Mouse (Mus musculus): Measurements from ENCODE around the gene Raver2. TPM values are rescaled to one million over a fixed set of nuclear protein-coding genes. Genes with fewer than 3 reads are reported as not detected.
"Not testable (repeated sequence)": the region's sequence is repeated elsewhere in the genome, so short reads cannot be mapped to it uniquely, and the experiment has no call there.

The Raver2 gene
- 15.3 and 17.5 TPM in 2 replicates for polyA plus RNA-seq (2012; rRNA removed)

DNA sequence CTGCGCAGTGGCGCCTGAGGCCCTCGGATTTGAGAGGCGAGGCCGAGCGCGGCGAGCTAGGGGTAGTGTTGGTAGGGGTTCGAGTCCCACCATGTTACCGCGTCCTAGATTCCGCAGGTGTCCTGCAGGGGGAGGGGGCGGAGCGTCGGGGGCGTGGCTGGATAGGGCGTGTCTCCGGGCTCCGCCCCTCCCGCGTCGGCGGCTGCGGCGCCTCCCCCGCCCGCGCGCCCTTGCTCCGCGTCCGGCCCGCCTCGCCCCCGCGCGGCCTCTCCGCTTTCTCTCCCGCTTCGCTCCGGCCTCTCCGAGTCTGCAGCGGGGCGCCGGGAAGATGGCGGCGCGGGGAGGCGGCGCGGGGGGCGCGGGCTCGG lies at the start of gene Raver2:
Raver2 (plus strand) TSS at position 198 of the 368 bp plus-strand sequence.
- no peak for DNase-seq (ENCODE audit: low spot score)

DNA sequence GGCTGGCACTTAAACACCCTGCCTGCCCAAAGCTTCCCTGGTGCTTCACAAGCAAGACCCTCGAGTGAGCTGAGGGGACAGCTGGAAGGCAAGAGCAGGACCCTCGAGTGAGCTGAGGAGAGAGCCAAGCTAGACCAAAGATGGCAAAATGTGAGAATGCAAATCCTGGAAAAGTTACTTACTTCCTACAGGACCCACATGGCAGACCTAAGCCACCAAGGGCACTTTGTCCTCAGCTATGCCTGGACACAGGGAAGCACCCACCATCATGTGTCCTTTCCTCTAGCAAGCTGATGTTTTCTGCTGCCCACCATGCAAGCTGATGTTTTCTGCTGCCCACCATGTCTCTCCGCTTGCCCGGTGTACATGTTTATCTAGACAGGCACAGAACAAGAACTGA lies 48.2 kb upstream of the Raver2 start, which contains the start of gene Gm10577:
Gm10577 (minus strand) TSS at position 101 of the 400 bp plus-strand sequence.
- DNase-seq (ENCODE audit: low spot score) = no peak

DNA sequence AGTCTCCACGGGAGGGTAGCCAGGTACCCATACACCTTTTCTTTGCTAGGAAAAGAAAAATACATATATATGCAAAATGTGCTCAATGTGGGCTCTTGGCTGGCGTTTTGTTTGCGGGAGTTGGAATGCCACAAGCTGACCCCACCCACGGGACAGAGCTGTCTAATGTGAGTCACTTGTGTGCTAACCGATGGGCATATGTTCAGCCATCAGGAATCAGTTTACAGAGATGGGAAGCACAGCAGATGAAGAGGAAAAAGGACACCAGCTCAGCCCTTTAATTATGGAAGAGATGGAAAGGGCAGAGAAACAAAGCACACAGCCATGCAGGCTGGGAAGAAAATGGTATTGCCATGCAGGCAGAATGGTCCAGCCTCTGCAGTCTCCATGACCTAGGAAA lies 42.2 kb upstream of the Raver2 start:
- no peak for DNase-seq (ENCODE audit: low spot score)

DNA sequence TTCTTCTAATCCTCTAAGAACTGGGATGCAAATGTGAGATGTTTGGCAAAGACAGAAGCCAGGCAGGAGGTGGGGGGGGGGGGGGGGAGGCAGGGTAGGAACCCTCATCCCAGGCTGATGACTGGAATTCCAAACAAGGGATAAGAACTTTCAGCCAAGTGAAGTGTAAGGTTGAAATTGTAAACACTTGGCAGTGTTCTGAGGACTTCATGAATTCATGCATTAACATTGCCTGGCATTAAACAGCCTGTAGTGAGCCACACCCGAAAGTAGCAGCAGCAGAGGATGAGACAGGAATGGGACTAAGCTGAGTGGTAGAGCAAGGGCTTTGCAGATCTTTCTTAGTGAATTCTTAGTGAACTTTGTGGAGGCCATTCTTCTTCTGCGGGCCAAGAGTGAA lies 41.8 kb upstream of the Raver2 start:
- DNase-seq (ENCODE audit: low spot score) = no peak

DNA sequence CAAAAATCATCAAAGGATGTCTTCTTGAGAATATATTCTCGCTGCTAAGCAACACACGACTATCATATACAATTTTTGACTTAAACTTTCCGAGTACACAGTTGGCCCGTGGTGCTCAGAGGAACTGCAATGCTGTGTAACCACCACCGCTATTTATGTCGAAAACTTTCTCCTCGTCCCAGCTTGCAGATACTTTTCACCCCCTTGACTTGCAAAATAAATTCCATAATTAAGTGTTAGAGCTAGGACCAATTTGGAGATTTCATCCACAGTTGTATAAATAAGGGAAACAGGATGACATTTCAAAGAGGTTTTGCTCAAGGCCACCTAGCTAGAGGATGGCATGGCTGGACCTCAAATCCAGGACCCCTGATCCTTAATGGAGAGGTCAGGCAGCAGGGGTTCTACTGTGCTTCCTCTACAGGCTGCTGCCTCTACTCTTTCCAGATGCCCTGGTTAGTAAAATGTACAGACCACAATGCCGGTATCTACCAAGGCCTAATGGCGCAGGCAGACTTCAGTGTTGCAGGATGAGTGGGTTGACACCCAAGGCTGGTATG lies 40.9 kb upstream of the Raver2 start:
- DNase-seq (ENCODE audit: low spot score) = no peak

DNA sequence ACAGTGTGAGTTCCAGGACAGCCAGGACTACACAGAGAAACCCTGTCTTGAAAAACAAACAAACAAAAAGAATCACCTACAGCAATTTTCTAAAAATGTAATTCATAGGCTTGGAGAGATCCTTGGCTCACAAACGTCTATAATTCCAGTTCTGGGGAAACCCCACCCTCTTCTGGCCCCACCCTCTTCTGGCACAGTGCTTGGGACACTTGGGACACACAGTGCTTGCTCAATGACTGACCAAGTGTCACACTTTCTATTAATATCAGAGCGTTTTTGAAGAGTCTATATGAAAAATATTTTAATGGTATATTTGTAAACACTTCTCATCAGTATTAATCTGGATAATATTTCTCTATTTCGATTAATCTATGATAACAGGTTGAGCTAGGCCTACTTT lies 35.7 kb upstream of the Raver2 start:
- no peak for DNase-seq (ENCODE audit: low spot score)

DNA sequence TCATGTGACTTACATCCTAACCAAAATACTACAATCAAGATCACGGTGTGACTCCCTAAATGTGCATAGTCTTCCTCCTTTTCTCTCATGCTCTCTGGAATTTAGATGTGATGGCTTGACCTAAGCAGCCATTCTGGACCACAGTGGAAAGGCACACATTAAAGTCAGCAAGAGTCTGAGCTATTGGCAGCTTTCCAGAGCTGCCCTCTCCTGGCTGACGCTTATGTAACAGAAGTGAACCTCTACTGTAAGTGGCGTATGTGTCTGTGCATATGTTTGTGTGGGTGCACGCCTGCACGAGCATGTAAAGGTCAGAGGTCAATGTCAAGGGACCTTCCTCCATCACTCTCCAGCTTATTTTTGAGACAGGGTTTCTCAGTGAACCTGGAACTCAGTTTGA lies 33.7 kb upstream of the Raver2 start:
- no peak for DNase-seq (ENCODE audit: low spot score)

DNA sequence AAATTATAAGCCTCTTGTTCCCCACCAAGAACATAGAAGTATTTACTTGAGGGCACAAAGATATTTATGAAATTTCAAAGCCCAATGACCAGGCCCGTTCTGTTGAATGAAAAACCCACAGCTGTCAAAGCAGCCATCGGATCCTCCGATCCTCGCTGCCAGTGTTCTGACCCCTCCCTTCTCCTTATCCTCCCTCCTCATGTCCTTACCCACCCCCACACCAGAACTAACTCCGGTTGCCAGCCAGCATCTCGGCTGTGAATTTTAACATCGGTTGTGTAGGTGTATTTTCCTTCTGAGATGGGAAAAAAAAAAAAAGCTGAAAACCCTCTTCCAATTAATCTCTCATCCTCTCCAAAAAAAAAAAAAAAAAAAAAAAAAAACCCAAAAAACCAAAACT lies 31.6 kb upstream of the Raver2 start:
- DNase-seq (ENCODE audit: low spot score) = no peak

DNA sequence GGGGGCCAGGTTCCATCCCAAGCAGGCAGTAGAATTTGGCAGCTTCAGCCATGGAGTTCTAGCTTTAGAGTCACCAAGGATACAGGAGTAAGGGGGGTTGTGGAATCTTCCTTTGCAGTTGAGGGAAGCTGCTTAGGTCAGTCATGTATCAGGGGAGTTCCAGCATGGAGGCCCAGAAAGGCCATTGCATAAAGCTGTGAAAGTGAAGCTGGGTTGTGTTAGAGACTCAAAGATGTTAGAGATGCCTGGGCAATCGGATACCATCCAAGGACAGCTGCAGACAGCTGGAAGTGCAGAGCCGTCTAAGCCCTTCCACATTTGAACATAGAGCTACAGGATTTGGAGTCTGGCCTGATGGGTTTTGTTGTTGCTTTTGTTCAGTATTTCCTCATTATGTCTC lies 25.1 kb upstream of the Raver2 start:
- no peak for DNase-seq (ENCODE audit: low spot score)

DNA sequence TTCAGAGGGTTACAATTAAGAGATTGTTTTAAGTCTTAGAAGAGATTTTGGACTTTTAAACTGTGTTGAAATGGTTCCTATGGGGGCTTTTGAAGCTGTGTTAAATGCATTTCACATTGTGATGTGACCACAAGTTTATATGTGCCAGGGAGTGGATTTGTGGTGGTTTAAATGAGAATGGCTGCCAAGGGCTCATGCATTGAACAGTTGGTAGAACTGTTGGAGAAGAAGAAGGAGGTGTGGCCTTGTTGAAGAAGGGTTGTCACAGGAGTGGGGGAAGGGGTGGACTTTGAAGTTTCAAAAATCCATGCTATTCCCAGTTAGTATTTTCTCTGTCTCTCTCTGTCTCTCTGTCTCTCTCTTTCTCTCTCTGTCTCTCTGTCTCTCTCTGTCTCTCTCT lies 24.6 kb upstream of the Raver2 start:
- DNase-seq (ENCODE audit: low spot score) = no peak

DNA sequence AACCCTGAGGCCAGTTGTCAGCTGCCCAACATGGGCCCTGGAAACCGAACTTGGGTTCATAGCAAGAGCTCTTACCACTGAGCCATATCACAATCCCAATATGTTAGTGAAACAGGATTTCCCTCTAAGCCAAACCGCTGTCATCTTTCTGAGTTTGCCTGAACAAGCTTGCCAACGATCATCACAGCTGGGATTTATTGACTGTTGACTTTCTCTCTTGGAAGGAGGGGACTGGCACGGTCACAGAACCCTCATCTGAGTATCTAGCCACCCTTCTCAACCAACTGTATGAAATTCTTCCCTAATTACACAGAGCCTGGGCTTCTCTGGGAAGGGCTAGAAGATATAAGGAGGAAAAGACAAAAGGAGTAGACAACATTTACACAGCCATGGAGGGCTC lies 22.2 kb upstream of the Raver2 start:
- no peak for DNase-seq (ENCODE audit: low spot score)

DNA sequence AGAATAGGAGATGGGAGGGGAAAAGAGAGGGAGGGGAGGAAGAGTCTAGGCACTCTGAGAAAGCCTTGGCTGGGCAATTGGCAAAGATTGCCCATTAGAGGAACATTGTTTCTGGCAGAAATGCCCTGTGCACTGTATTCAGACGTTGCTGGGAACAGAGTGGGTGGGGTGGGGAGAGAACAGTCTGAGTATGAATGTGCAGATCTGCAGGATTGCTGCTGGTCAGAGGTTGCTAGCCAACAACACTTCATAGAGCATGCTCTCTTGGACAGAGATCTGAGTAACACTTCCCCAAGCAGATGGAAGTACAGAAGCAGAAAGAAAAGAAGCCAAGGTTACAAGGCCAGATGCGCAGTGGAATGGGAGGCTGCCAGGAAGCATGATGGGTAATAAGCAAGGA lies 6.6 kb upstream of the Raver2 start:
- DNase-seq (ENCODE audit: low spot score) = no peak

DNA sequence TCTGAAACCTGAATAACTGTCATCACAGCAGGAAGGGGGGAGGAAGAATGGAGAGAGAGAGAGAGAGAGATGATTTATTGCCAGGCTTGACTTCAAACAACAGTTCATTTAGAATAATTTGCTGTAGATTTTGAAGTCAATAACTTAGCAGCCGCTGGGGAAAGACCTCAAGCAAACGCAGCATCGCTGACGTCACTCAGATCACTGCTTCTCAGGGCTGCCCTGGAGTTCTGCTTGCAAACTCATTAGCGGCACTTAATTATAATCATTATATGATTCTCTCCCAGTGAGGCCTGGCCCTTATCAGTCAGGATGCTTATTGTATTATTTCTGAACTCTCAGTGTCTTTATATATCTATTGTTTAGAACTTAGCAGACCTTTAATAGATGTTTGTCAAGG lies 2.4 kb upstream of the Raver2 start:
- no peak for DNase-seq (ENCODE audit: low spot score)

DNA sequence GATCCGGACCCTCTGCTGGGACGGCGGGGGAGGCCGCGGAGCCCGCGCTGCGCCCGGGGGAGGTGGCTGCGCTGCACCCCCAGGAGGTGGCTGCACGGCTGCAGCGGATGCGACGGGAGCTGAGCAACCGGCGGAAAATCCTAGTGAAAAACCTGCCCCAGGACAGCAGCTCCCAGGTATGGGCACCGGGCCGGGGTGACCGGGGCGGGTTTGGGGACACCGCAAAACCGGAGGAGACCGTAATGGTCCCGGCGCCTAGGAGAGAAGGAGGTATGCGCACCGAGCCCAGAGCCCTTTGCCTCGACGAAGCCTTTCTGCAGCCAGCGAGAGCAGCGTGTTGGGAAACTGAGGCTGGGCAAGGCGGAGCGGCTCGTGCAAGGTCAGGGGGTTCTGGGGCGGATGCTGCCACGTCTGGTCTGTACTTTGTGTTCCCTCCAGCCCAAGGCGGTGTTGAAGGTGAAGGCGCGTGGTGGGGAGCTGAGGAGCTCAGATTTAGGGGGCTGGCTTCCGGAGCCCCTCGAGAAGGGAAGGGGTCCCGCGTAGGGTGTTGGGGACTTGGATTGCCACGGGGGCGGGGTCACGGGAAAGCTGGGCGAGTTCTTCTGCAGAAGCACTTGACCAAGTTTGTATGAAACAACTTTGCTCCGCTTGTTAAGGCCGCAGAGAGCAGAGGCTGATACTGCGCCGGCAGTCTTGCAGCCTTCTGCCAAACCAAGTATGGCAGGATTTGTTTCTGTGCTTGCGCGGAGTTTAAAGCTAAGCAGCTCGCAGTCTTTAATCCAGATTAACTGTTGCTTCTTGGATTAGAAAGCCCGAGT lies 580 bp downstream of the Raver2 start:
- peak; percentile 36 for DNase-seq (ENCODE audit: low spot score)

DNA sequence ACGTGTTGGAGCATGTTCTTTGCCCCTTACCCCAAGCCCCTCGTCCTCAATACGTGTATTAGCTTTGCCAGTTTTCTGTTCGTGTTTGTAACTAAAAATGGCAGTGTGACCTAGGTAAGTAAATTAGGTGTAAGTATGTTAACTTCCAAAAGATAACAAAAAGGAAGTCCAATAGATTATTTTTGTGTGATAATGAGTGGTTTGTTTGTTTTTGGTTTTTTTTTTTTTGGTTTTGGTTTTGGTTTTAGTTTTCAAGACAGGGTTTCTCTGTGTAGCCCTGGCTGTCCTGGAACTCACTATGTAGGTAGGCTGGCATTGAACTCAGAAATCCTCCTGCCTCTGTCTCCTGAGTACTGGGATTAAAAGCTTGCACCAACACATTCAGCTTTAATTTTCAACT lies 2.8 kb downstream of the Raver2 start:
- DNase-seq (ENCODE audit: low spot score) = no peak

DNA sequence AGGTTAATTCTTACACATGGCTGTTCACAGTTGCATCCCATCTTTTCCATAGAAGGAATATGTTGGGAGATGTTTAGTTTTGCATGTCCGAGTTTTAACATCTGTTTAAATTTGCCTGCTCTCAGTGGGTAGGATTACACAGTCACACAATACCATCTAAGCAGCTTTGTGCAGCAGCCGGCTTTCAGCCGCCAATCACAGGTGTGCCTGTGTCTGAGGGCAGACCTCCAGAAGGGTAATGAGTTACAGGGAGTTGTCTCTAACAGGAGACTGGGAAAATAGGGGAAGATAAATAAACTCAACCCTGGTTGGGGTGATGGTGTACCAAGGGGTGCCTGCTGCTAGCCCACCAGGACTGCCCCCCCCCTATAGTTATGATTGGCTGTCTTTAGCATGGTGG lies 7.6 kb downstream of the Raver2 start:
- no peak for DNase-seq (ENCODE audit: low spot score)

DNA sequence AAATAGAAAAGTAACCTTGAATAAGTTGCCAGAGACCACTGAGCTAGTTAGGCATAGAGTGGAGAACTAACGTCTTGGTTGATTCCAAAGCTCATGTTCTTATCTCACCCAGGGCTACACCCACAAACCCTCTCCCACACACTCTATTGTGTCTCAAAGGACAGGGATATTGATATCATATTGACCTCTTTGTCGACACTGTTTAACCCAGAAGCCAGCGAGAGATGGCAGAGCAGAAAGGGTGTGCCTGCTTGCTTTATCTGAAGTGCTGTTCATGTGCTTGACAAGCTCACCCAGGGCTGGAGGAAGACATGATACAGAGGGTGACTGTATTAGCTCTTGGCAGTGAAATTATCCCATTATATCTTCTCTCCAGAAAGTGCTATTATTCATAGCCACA lies 11.2 kb downstream of the Raver2 start:
- no peak for DNase-seq (ENCODE audit: low spot score)

DNA sequence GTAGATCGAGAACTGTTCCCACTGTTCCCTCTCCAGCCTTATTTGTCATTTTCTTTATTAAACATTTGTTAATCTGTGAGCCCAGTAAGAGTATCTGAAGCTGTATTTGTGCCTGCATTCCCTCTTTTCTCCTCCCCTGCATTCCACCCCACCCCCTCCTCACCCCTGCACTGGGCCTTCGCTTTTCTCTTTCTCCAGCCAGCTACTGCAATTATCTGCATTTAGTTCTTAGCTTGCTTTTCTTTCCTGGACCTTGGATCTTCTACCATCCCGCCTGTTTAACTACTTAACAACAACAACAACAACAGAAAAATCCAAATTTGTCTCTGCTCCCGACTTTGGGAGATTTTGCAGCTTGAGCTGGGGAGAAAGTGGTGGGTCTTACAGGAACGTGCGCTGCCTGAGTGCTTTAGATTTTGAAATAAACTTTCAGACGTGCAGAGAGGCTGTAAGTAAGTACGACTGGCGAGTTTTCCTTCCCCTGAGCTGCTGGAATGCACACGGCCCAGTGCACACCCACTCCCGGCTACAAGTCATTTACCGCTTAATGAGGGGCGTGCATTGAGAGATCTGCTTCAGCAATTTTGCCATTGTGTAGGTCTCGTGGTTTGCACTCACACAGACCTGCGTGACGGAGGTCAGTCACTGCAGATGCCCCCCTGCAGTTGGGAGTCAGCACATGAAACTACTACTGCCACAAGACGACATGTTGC lies 13.5 kb downstream of the Raver2 start:
- DNase-seq (ENCODE audit: low spot score) = no peak

DNA sequence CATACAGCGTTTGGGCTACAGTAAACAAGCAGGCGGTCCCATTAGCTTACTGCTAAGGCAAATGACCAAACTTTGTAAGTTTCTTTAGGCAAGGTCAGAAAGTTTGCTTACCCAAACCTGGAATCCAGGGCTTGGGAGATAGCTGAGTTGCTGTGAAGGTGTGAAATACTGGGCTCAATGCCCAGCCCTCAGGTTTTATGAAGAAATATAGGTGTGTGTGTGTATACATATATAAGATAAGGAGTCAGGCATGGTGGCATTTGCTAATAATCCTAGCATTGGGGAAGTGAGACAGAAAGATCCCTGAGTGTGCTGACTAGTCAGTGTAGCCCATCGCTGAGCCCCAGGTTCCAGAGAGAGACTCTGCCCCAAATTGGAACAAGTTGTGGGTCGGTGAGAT lies 16.1 kb downstream of the Raver2 start:
- no peak for DNase-seq (ENCODE audit: low spot score)

DNA sequence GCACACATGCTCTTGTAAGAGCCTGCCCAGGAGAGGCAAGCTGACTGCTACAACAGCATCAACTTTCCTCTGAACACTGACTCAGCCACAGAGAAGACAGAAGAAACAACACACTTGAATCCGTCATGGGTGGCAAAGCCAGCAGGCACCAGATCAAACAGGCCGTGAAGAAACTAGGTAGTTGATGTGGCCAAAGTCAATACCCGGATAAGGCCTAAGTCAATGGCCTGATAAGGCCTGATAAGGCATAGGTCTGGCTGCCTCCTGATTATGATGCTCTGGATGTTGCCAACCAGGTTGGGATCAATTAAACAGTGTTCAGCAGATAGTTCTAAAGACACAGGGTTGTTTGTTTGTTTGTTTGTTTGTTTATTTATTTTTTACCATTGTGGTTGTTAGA lies 17.3 kb downstream of the Raver2 start:
- DNase-seq (ENCODE audit: low spot score) = no peak

DNA sequence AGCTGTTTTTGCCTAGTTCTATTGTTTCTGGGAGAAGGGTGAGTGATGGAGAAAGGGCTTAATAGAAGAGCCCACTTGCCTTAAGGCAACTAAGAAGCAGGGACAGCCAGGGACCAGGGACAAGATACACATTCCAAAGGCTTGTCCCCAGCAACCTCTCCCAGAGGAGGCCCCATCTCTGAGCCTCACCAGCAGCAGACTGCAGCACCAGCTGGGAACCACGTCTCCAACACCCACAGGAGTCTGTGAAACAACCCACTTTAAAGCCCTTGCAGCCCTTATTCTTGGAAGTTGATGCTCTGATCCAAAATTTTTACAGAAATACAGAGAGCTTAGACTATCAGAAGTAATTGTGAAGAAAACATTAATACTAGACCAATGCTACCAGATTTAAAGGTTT lies 18.9 kb downstream of the Raver2 start:
- DNase-seq (ENCODE audit: low spot score) = no peak

DNA sequence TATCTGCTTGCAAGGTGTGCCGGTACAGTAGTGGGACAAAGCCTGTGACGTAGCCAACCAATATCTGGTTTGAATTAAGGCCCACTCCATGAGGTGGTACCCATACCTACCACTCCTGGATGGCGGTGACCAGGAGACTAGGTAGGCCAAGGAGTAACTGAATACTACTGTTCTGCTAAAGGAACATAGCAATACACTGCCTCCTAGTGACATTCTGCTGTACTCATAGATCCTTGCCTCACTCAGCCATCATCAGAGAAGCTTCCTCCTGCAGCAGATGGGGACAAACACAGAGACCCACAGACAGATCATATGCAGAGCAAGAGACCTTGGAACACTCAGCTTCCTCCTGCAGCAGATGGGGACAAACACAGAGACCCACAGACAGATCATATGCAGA lies 21.8 kb downstream of the Raver2 start:
- DNase-seq (ENCODE audit: low spot score) = not testable (repeated sequence)

DNA sequence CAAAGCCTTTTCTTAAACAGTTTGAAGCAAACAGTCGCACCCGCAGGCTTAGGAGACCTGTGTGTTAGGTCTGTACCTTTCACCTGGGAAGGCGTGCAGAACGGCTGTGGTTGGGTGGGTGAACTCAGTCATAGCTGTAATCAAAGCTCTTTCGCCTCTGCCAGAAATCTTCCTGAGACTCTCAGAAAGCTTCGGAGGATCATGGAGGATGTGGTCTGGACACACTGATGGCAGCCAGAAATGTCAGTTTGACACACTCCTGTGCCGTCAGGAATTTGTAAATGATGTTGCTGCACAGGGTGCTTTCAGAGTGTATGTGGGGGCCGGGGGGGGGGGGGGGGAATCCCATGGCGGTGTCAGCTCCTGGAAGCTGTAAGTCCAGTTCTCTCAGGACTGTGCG lies 24.5 kb downstream of the Raver2 start:
- DNase-seq (ENCODE audit: low spot score) = no peak
